Mouse (Mus musculus) stomach, postnatal 0 days (tissue): ENCODE measurements around the gene Gm21663. TPM values are rescaled to one million over a fixed set of nuclear protein-coding genes. Genes with fewer than 3 reads are reported as not detected.

Experiments used
- ATAC-seq: fragments of 200-750 bp; cut with Nextera tagmentation; 2 replicates; pipeline ENCODE4 v1.8.0; 2017; ENCODE audit not compliant: low FRiP score, low TSS enrichment
- DNase-seq: peaks from one replicate; pipeline ENCODE4 v3.0.0-alpha.2; 2016; ENCODE audit warnings: low spot score
- H3K27ac ChIP-seq: fragments of 300-500 bp; sonication (generic); replicated peaks from 2 replicates; pipeline ENCODE4 v1.5.1; 2014; ENCODE audit warnings: mild to moderate bottlenecking, control low read depth
- H3K27me3 ChIP-seq: fragments of 300-500 bp; sonication (generic); 2 replicates; pipeline ENCODE4 v1.6.1; 2014; ENCODE audit warnings: low read length; ENCODE audit not compliant: control insufficient read depth, insufficient read depth
- H3K36me3 ChIP-seq: fragments of 300-500 bp; sonication (generic); 2 replicates; pipeline ENCODE4 v1.6.1; 2014; ENCODE audit warnings: low read length, mixed read lengths; ENCODE audit not compliant: control insufficient read depth, insufficient read depth
- H3K4me1 ChIP-seq: fragments of 300-500 bp; sonication (generic); replicated peaks from 2 replicates; pipeline ENCODE4 v1.6.1; 2014; ENCODE audit warnings: antibody characterized with exemption; ENCODE audit not compliant: control insufficient read depth, insufficient read depth
- H3K4me2 ChIP-seq: fragments of 300-500 bp; sonication (generic); replicated peaks from 2 replicates; pipeline ENCODE4 v1.6.1; 2014; ENCODE audit warnings: low read depth, mild to moderate bottlenecking, control low read depth, moderate library complexity
- H3K4me3 ChIP-seq: fragments of 300-500 bp; sonication (generic); 2 replicates; pipeline ENCODE4 v1.5.1; 2014; ENCODE audit warnings: low read depth, low read length, control low read depth
- H3K9ac ChIP-seq: fragments of 300-500 bp; sonication (generic); 2 replicates; pipeline ENCODE4 v1.6.1; 2014; ENCODE audit warnings: mild to moderate bottlenecking, low read length, control low read depth, mixed read lengths
- H3K9me3 ChIP-seq: fragments of 300-500 bp; sonication (generic); 2 replicates; pipeline ENCODE4 v1.6.1; 2016; ENCODE audit warnings: low read length; ENCODE audit not compliant: control insufficient read depth
- CTCF ChIP-seq: IDR thresholded peaks from 2 replicates; pipeline ENCODE4 v1.5.1; 2016; ENCODE audit warnings: antibody characterized with exemption, low read depth, mild to moderate bottlenecking, moderate library complexity
- EP300 ChIP-seq: optimal IDR thresholded peaks from 2 replicates; pipeline ENCODE3; 2016; ENCODE audit warnings: antibody characterized with exemption
- WGBS: fragments of 180-500 bp; shearing (Covaris S2); extraction: QIAGEN DNeasy Blood & Tissue Kit; methylation state at CpG from one replicate; pipeline ENCODE4 v1.1.7; 2014; 5-methylcytosine and 5-hydroxymethylcytosine counted together
- polyA plus RNA-seq: library from polyadenylated mRNA; unstranded; fragments of >200 nt; fragmentation: Nextera tagmentation; extraction: Ambion mirVana; gene quantifications from 2 replicates; pipeline ENCODE4 v1.2.1, GENCODE M21; 2015

Gm21663 gene
- polyA plus RNA-seq, 1 experiment from 2014 or later = 0.05 TPM

GRCm38 (mm10) chr5:25891321-25891720, 50.9 kb downstream of the Gm21663 start:
- TF ChIP-seq EP300 = no peak
- TF ChIP-seq CTCF = no peak; the same call in 1 of the 2 replicates
- no peak for ATAC-seq
- no peak overlapping the region for H3K4me2 ChIP-seq
- 72% methylated on average over 1 of the region's 1 CpGs for WGBS
- no peak overlapping the region for H3K9ac ChIP-seq
- no peaks in the 10 kb centered on the region for H3K9me3 ChIP-seq
- peak; percentile 23 for DNase-seq
- no peaks in the 10 kb centered on the region for H3K4me1 ChIP-seq
- no peaks in the 10 kb centered on the region for H3K27me3 ChIP-seq
- no peaks in the 10 kb centered on the region for H3K36me3 ChIP-seq
- no peak overlapping the region for H3K27ac ChIP-seq
- H3K4me3 ChIP-seq = no peak overlapping the region

GRCm38 (mm10) chr5:25889746-25890382, 52.3 kb downstream of the Gm21663 start:
- H3K4me2 ChIP-seq = no peak overlapping the region
- no peaks in the 10 kb centered on the region for H3K27me3 ChIP-seq
- TF ChIP-seq CTCF (no peak), EP300 (no peak)
- 45% methylated on average over 3 of the region's 3 CpGs for WGBS
- H3K36me3 ChIP-seq = no peaks in the 10 kb centered on the region
- H3K4me3 ChIP-seq = no peak overlapping the region
- H3K4me1 ChIP-seq = no peaks in the 10 kb centered on the region
- H3K9me3 ChIP-seq = no peaks in the 10 kb centered on the region
- ATAC-seq (no peak), DNase-seq (no peak)
- H3K27ac ChIP-seq = no peak overlapping the region
- H3K9ac ChIP-seq = no peak overlapping the region

GRCm38 (mm10) chr5:25886708-25887107, 55.5 kb downstream of the Gm21663 start:
- Histone ChIP-seq H3K4me2 (no peak overlapping the region), H3K4me1 (no peaks in the 10 kb centered on the region), H3K9me3 (no peaks in the 10 kb centered on the region), H3K4me3 (no peak overlapping the region), H3K27ac (no peak overlapping the region), H3K36me3 (no peaks in the 10 kb centered on the region), H3K27me3 (no peaks in the 10 kb centered on the region), H3K9ac (no peak overlapping the region)
- DNase-seq (no peak), ATAC-seq (no peak)
- TF ChIP-seq CTCF (no peak), EP300 (no peak)
- 70% methylated on average over 3 of the region's 3 CpGs for WGBS

Other genes starting within 250 kb of the Gm21663 start
- gene Xrcc2, start 236.6 kb downstream of the Gm21663 start, polyA plus RNA-seq = 2.1 and 2.3 TPM in 2 replicates
- 4.8 and 6.3 TPM in 2 replicates for gene Actr3b, start 182.4 kb downstream of the Gm21663 start, polyA plus RNA-seq
- not detected in 2 replicates for gene Gm21671, start 12.0 kb upstream of the Gm21663 start, polyA plus RNA-seq
- 0.04 TPM in 1 of 2 replicates, not detected in the other for gene Gm21680, start 30.3 kb upstream of the Gm21663 start, polyA plus RNA-seq
- not detected in 2 replicates for gene Gm21698, start 46.3 kb upstream of the Gm21663 start, polyA plus RNA-seq
- 0.05 TPM in 1 of 2 replicates, not detected in the other for gene Gm1979, start 62.4 kb upstream of the Gm21663 start, polyA plus RNA-seq
- gene Gm5862, start 80.5 kb upstream of the Gm21663 start, polyA plus RNA-seq = not detected in 2 replicates
- gene Speer4a, start 97.2 kb upstream of the Gm21663 start, polyA plus RNA-seq = 0.04 and 0.05 TPM in 2 replicates
- gene Gm7347, start 116.2 kb upstream of the Gm21663 start, polyA plus RNA-seq = not detected in 2 replicates
- not detected in 2 replicates for gene Gm10471, start 146.9 kb upstream of the Gm21663 start, polyA plus RNA-seq
- not detected in 2 replicates for gene 5031410I06Rik, start 163.0 kb upstream of the Gm21663 start, polyA plus RNA-seq
- 0.02 and 0.06 TPM in 2 replicates for gene Gm10220, start 179.0 kb upstream of the Gm21663 start, polyA plus RNA-seq